8 mouse cellular contexts compared by ENCODE assay signal in genomic region chr9:65196738-65197569, GRCm38 (mm10). TPM values are rescaled to one million over a fixed set of nuclear protein-coding genes. Genes with fewer than 3 reads are reported as not detected.
DNase-seq lines count a peak whose midpoint lies in the region; ATAC-seq and TF ChIP-seq lines count a peak whose summit lies in the region.

No protein-coding gene starts in this region.

- no peak for ATAC-seq in Patski
- ATAC-seq in hindbrain, embryonic 14.5 days (ENCODE audit: low FRiP score) = peak; percentile 81

- in situ Hi-C loops in Patski (cut with MboI; ENCODE audit: low pct_unique_long_range_greater_than_20kb) = no loop called here

- peaks cover 19% of the 10 kb centered on the region; the same call in 1 of the 2 replicates for H3K4me1 ChIP-seq in hindbrain, embryonic 14.5 days (replicated peaks; ENCODE audit: control insufficient read depth, insufficient read depth, low read length)

- H3K27ac ChIP-seq in hindbrain, embryonic 14.5 days = peak overlapping the region; percentile 86

- CTCF ChIA-PET in Patski (lab: Charles Lee) = interaction anchor here (0.9 to 3.4 kb wide), 6 partner anchors 13 to 266 kb away, joined by 3 to 22 read pairs (median 7); no protein-coding TSS in a partner anchor

- TF ChIP-seq CTCF in Patski (IDR thresholded peaks at IDR 0.05) = peak; percentile 99

- no peaks in the 10 kb centered on the region for H3K9me3 ChIP-seq in hindbrain, embryonic 14.5 days (ENCODE audit: control insufficient read depth, low read length)

- H3K9ac ChIP-seq in hindbrain, embryonic 14.5 days = peak overlapping the region; percentile 35

- no peaks in the 10 kb centered on the region for H3K27me3 ChIP-seq in Patski
- H3K27me3 ChIP-seq in hindbrain, embryonic 14.5 days (ENCODE audit: control insufficient read depth, insufficient read depth, low read length) = no peaks in the 10 kb centered on the region

- peak overlapping the region; percentile 41 for H3K4me2 ChIP-seq in hindbrain, embryonic 14.5 days (replicated peaks)

- POLR2A ChIA-PET in Patski (lab: Charles Lee) = interaction anchor here (0.8 to 1.2 kb wide), 2 partner anchors 18 to 184 kb away, joined by 3 to 4 read pairs; no protein-coding TSS in a partner anchor

- H3K4me3 ChIP-seq in hindbrain, embryonic 14.5 days (replicated peaks; ENCODE audit: low read length) = no peak overlapping the region

- WGBS in hindbrain, embryonic 14.5 days = 23% methylated on average over 26 of the region's 26 CpGs

- no peaks in the 10 kb centered on the region for H3K36me3 ChIP-seq in hindbrain, embryonic 14.5 days (replicated peaks; ENCODE audit: control insufficient read depth, insufficient read depth)

- DNase-seq in Patski (ENCODE audit: low read depth, low spot score) = no peak
- peak; percentile 98 to 99 for DNase-seq in cerebellum, postnatal 10 days
- peak; percentile 82 to 94 for DNase-seq in frontal cortex, postnatal 25 days (ENCODE audit: low spot score in 2 of 2)
- peak; percentile 94 for DNase-seq in hindbrain, embryonic 14.5 days (ENCODE audit: low spot score)
- peak; percentile 87 to 89 for DNase-seq in layer of hippocampus, postnatal 36 days
- DNase-seq in lung, postnatal 25 days (ENCODE audit: low spot score) = peak; percentile 92
- peak; percentile 82 for DNase-seq in retina, adult 2 months (ENCODE audit: low read depth, low spot score)
- DNase-seq in thymus, postnatal 25 days = peak; percentile 96

RNA-seq across cellular contexts. Expression of gene Parp16, which starts 1.8 kb away (rescaled TPM):
- polyA plus RNA-seq in Patski (2021) = 7.0 TPM
- polyA plus RNA-seq in hindbrain, embryonic 14.5 days (2014; fragmentation: Nextera tagmentation; extraction: Ambion mirVana) = 6.3 and 7.9 TPM in 2 replicates
- total RNA-seq in layer of hippocampus, postnatal 36 days (2021) = 1 to 10 TPM; 4.6 to 4.9 TPM

RNA-seq across cellular contexts. Expression of gene Igdcc3, which starts 56.0 kb away (rescaled TPM):
- polyA plus RNA-seq in Patski (2021) = not detected
- 10.5 and 10.6 TPM in 2 replicates for polyA plus RNA-seq in hindbrain, embryonic 14.5 days (2014; fragmentation: Nextera tagmentation; extraction: Ambion mirVana)
- 1 to 10 TPM; 3.1 to 4.4 TPM for total RNA-seq in layer of hippocampus, postnatal 36 days (2021)

Comparison
In these comparisons a context has a peak if more than half of its experiments do, and no peak if none do; other contexts are left out.
1. RNA of gene Igdcc3, which starts 56.0 kb away (polyA plus RNA-seq): 10.5 to 10.6 TPM in hindbrain, embryonic 14.5 days; not detected in Patski (single experiment); every median in the first group is over 10 times any median in the second.